Mouse (Mus musculus) CH12.LX (cell line): Measurements from ENCODE around the gene Baat.
"Not testable (repeated sequence)": the region's sequence is repeated elsewhere in the genome, so short reads cannot be mapped to it uniquely, and the experiment has no call there.

Source experiments
- CTCF ChIP-seq, 2 experiments: IDR thresholded peaks in 1 of 2; conservative IDR thresholded peaks in 1 of 2; 2 replicates each; pipeline ENCODE4 v1.5.1; 2011 to 2012; ENCODE audit warnings: low read depth in 2 of 2, low read length in 2 of 2, improper control_type of control experiment in 1 of 2, inconsistent platforms in 1 of 2, mild to moderate bottlenecking in 1 of 2, moderate library complexity in 1 of 2
- E2F4 ChIP-seq: IDR thresholded peaks from 2 replicates; pipeline ENCODE4 v1.6.1; 2011; ENCODE audit warnings: low read depth, low read length, improper control_type of control experiment; ENCODE audit not compliant: insufficient replicate concordance
- ETS1 ChIP-seq: conservative IDR thresholded peaks from 2 replicates; pipeline ENCODE4 v1.6.1; 2012; ENCODE audit warnings: low read depth, mild to moderate bottlenecking, inconsistent platforms, low read length, improper control_type of control experiment, moderate library complexity
- HCFC1 ChIP-seq: IDR thresholded peaks from 2 replicates; pipeline ENCODE4 v1.6.1; 2012; ENCODE audit warnings: low read depth, mild to moderate bottlenecking, inconsistent platforms, low read length, improper control_type of control experiment
- MAX ChIP-seq: IDR thresholded peaks from 2 replicates; pipeline ENCODE4 v1.6.1; 2011; ENCODE audit warnings: low read length, improper control_type of control experiment
- MXI1 ChIP-seq: IDR thresholded peaks from 2 replicates; pipeline ENCODE4 v1.6.1; 2011; ENCODE audit warnings: mild to moderate bottlenecking, low read depth, low read length, improper control_type of control experiment
- MYC ChIP-seq: IDR thresholded peaks from 2 replicates; pipeline ENCODE4 v1.6.1; 2011; ENCODE audit warnings: low read depth, mild to moderate bottlenecking, improper control_type of control experiment, low read length
- PAX5 ChIP-seq: IDR thresholded peaks from 2 replicates; pipeline ENCODE4 v1.6.1; 2012; ENCODE audit warnings: low read length, inconsistent platforms, mixed read lengths
- POLR2A ChIP-seq: IDR thresholded peaks from 2 replicates; pipeline ENCODE4 v1.6.1; 2011; ENCODE audit warnings: low read depth, mild to moderate bottlenecking, improper control_type of control experiment, low read length
- SIN3A ChIP-seq: IDR thresholded peaks from 2 replicates; pipeline ENCODE4 v1.6.1; 2012; ENCODE audit warnings: low read length, improper control_type of control experiment, inconsistent platforms
- ZNF384 ChIP-seq: IDR thresholded peaks from 2 replicates; pipeline ENCODE4 v1.6.1; 2012; ENCODE audit warnings: low read depth, low read length, improper control_type of control experiment, inconsistent platforms

GRCm38 (mm10) chr4:49451133-49451847, 55.1 kb downstream of the Baat start:
- TF ChIP-seq ETS1; ZNF384; MAX; E2F4; MXI1; HCFC1; CTCF (conservative IDR thresholded peaks at IDR 0.05 in 1 of 2, IDR thresholded peaks at IDR 0.05 in 1 of 2; ENCODE audit: low read depth in 2 of 2, low read length in 2 of 2); MYC; PAX5; POLR2A; SIN3A: not testable (repeated sequence)
